Mouse (Mus musculus) spleen, adult 2 months (tissue): ENCODE measurements around the gene AC161166.1. TPM values are rescaled to one million over a fixed set of nuclear protein-coding genes. Genes with fewer than 3 reads are reported as not detected.
"Not testable (repeated sequence)": the region's sequence is repeated elsewhere in the genome, so short reads cannot be mapped to it uniquely, and the experiment has no call there.

Experiments
- DNase-seq, 2 experiments: peaks; one replicate each; pipeline versions ENCODE4 v3.0.0 to v3.0.0-alpha.2; 2012 to 2021; ENCODE audit warnings: low spot score in 2 of 2, low read depth in 1 of 2
- H3K27ac ChIP-seq: fragments of 200-500 bp; 2 replicates; pipeline ENCODE4 v1.5.1; 2012; ENCODE audit warnings: low read length, inconsistent platforms; ENCODE audit not compliant: insufficient read depth
- H3K27me3 ChIP-seq: fragments of 200-500 bp; 2 replicates; pipeline ENCODE4 v1.6.1; 2012; ENCODE audit warnings: mild to moderate bottlenecking, moderate library complexity, low read length, inconsistent platforms; ENCODE audit not compliant: control insufficient read depth, insufficient read depth
- H3K36me3 ChIP-seq: fragments of 200-500 bp; 2 replicates; pipeline ENCODE4 v1.6.1; 2012; ENCODE audit warnings: mild to moderate bottlenecking, low read length, inconsistent platforms; ENCODE audit not compliant: control insufficient read depth, insufficient read depth
- H3K4me1 ChIP-seq: fragments of 200-500 bp; 2 replicates; pipeline ENCODE4 v1.6.1; 2011; ENCODE audit warnings: inconsistent platforms; ENCODE audit not compliant: control insufficient read depth, insufficient read depth, insufficient read length
- H3K4me3 ChIP-seq: fragments of 200-500 bp; 2 replicates; pipeline ENCODE4 v1.5.1; 2011; ENCODE audit warnings: mild to moderate bottlenecking, inconsistent platforms; ENCODE audit not compliant: insufficient read depth, insufficient read length; ENCODE audit errors: extremely low read depth
- CTCF ChIP-seq: fragments of 200-500 bp; IDR thresholded peaks from 2 replicates; pipeline ENCODE4 v1.5.1; 2011; ENCODE audit warnings: mild to moderate bottlenecking, inconsistent platforms; ENCODE audit not compliant: insufficient read depth, insufficient read length, insufficient replicate concordance; ENCODE audit errors: extremely low read depth
- POLR2A ChIP-seq: fragments of 200-500 bp; IDR thresholded peaks from 2 replicates; pipeline ENCODE4 v1.6.1; 2011; ENCODE audit warnings: low read depth, low read length, inconsistent platforms
- WGBS: fragments of 180-500 bp; shearing (Covaris S2); methylation state at CpG from one replicate; pipeline ENCODE4 v1.1.7; 2018; 5-methylcytosine and 5-hydroxymethylcytosine counted together
- polyA plus RNA-seq: library from polyadenylated mRNA; depleted of rRNA; stranded (reverse); fragments of >200 nt; gene quantifications from 2 replicates; pipeline ENCODE4 v1.2.3, GENCODE M21; 2012

The AC161166.1 gene
- polyA plus RNA-seq, 1 experiment = not detected

- no peak for DNase-seq
These were observed 16.6 kb upstream of the AC161166.1 start for GRCm38 (mm10) chr7:24528861-24529260.

DNA sequence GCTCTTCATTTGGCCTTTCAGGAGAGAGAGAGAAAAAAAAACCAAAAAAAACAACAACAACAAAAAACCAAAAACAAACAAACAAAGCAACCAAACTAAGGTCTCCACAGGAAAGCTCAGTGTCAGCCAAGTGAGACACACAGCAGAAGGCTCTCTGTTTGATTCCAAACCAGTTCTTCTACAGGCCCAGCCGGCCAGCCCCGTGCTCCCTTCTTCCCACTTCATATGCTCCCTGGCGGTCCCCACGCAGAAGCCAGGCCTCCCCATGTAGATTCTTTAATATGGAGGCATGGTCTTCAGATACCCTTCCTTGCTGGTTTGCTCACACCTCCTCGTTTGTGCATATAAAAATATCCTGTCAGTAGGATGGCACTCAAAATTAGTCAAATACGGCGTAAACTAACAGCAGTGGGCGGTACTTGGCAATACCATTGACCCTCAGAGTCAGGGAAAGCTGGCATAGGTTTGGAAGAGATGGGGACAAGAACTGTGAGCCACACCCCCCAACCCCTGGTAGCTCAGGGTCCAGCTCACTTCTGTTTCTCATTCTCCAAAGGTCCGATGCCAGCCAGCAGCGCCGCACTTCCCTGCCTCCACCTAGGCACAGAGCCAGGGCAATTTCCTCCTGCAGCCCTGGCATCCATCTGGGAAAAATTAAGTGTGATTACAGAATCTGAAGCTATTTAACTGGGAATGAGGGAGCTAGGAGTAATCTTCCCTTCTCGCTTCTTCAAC, 13.6 kb upstream of the AC161166.1 start:
- Histone ChIP-seq H3K36me3 (no peaks in the 10 kb centered on the region), H3K4me1 (no peaks in the 10 kb centered on the region), H3K27me3 (no peaks in the 10 kb centered on the region), H3K4me3 (no peak overlapping the region), H3K27ac (no peak overlapping the region)
- TF ChIP-seq POLR2A (no peak), CTCF (no peak)
- 89% methylated on average over 12 of the region's 12 CpGs for WGBS
- DNase-seq = no peak

More at GRCm38 (mm10) chr7:24528861-24529260, 16.6 kb upstream of the AC161166.1 start:
- no peak overlapping the region for H3K27ac ChIP-seq
- H3K4me1 ChIP-seq = no peaks in the 10 kb centered on the region
- peaks cover 8% of the 10 kb centered on the region for H3K36me3 ChIP-seq
- no peaks in the 10 kb centered on the region for H3K27me3 ChIP-seq
- WGBS = 85% methylated on average over 11 of the region's 11 CpGs
- TF ChIP-seq POLR2A (no peak), CTCF (no peak)
- no peak overlapping the region for H3K4me3 ChIP-seq

GRCm38 (mm10) chr7:24524978-24525377, 12.7 kb upstream of the AC161166.1 start:
- H3K27ac ChIP-seq = no peak overlapping the region
- no peak for DNase-seq
- no peaks in the 10 kb centered on the region for H3K4me1 ChIP-seq
- 76% methylated on average over 6 of the region's 6 CpGs for WGBS
- no peaks in the 10 kb centered on the region for H3K27me3 ChIP-seq
- H3K4me3 ChIP-seq = no peak overlapping the region
- no peak for TF ChIP-seq CTCF
- TF ChIP-seq POLR2A = no peak
- H3K36me3 ChIP-seq = no peaks in the 10 kb centered on the region

DNA sequence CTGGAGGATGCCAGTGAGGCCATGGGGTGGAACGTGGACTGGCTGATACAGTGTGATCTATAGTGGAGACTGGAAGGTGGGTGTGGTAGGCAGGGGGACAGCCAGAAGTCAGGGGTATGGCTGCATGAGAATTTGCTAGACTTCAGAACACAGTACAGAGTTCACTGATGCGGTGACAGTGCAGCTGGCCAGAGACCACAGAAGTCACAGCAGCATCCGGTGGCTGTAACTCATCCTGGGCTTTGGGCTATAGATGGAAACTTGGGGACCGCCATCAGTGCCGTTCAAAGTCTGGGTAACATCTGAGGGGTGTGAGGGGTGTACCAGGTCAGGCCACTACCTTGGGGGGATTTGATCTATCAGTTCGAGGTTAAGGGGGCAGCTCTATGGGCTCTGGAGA, 11.5 kb upstream of the AC161166.1 start:
- Histone ChIP-seq H3K4me3 (no peak overlapping the region), H3K4me1 (no peaks in the 10 kb centered on the region), H3K36me3 (no peaks in the 10 kb centered on the region), H3K27me3 (no peaks in the 10 kb centered on the region), H3K27ac (no peak overlapping the region)
- 67% methylated on average over 6 of the region's 6 CpGs for WGBS
- no peak for DNase-seq
- TF ChIP-seq POLR2A (no peak), CTCF (no peak)

- DNase-seq = no peak
- Histone ChIP-seq H3K36me3 (no peaks in the 10 kb centered on the region), H3K4me1 (no peaks in the 10 kb centered on the region), H3K27ac (no peak overlapping the region), H3K27me3 (no peaks in the 10 kb centered on the region), H3K4me3 (no peak overlapping the region)
- WGBS = 69% methylated on average over 5 of the region's 5 CpGs
- TF ChIP-seq CTCF = no peak
- TF ChIP-seq POLR2A = no peak
These were observed 10.6 kb upstream of the AC161166.1 start for GRCm38 (mm10) chr7:24522805-24523204.

GRCm38 (mm10) chr7:24520054-24520453, 7.8 kb upstream of the AC161166.1 start:
- H3K36me3 ChIP-seq, H3K4me1 ChIP-seq, H3K27me3 ChIP-seq, H3K4me3 ChIP-seq, DNase-seq, H3K27ac ChIP-seq: not testable (repeated sequence)
- WGBS = 88% methylated on average over 10 of the region's 10 CpGs

DNA sequence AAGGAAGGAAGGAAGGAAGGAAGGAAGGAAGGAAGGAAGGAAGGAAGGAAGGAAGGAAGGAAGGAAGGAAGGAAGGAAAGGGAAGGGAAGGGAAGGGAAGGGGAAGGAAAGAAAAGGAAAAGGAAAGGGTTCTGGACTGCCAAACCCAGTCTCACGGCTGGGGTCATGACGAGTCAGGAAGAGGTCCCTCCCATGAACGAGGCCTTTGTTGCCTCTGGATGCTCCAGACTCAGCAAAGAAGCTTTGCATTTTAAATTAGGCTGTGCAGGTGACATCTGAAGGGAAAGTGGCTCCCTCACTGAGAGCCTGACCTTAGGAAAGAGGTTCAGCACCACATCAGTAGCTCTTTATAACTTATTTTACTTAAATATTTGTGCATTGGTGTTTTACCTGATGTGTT, 6.9 kb upstream of the AC161166.1 start:
- TF ChIP-seq CTCF (no peak), POLR2A (no peak)
- Histone ChIP-seq H3K4me1 (no peaks in the 10 kb centered on the region), H3K27ac (no peak overlapping the region), H3K27me3 (no peaks in the 10 kb centered on the region), H3K36me3 (no peaks in the 10 kb centered on the region), H3K4me3 (no peak overlapping the region)
- DNase-seq = no peak
- WGBS = 70% methylated on average over 3 of the region's 3 CpGs
